Mouse (Mus musculus): ENCODE results near the gene Ctr9.

Gene Ctr9

GRCm38 (mm10) chr7:111028281-111029045, at the start of gene Ctr9:
Ctr9 (plus strand) TSS chr7:111028951.
- peak; percentile 92 to 95 for DNase-seq (ENCODE audit: low spot score in 2 of 2)

GRCm38 (mm10) chr7:110981036-110981435, 47.7 kb upstream of the Ctr9 start:
- no peak for DNase-seq (ENCODE audit: low spot score in 2 of 2)

- peak; percentile 78 for DNase-seq (ENCODE audit: low spot score in 2 of 2)
Observed at GRCm38 (mm10) chr7:110982053-110982705, 46.6 kb upstream of the Ctr9 start, which contains the start of gene Mrvi1. Mrvi1 (minus strand) TSS chr7:110982461.

GRCm38 (mm10) chr7:110982764-110983163, 46.0 kb upstream of the Ctr9 start:
- peak; percentile 29 to 32 for DNase-seq (ENCODE audit: low spot score in 2 of 2)

GRCm38 (mm10) chr7:110983621-110984020, 45.1 kb upstream of the Ctr9 start:
- no peak for DNase-seq (ENCODE audit: low spot score in 2 of 2)

GRCm38 (mm10) chr7:110985581-110986265, 43.0 kb upstream of the Ctr9 start:
- peak; percentile 15 to 19 for DNase-seq (ENCODE audit: low spot score in 2 of 2)

GRCm38 (mm10) chr7:110988081-110988480, 40.7 kb upstream of the Ctr9 start:
- no peak for DNase-seq (ENCODE audit: low spot score in 2 of 2)

- no peak for DNase-seq (ENCODE audit: low spot score in 2 of 2)
Observed at GRCm38 (mm10) chr7:110989286-110989879, 39.4 kb upstream of the Ctr9 start.

GRCm38 (mm10) chr7:110990356-110991220, 38.2 kb upstream of the Ctr9 start:
- DNase-seq (ENCODE audit: low spot score in 2 of 2): no peak

GRCm38 (mm10) chr7:110991221-110991494, 37.6 kb upstream of the Ctr9 start:
- DNase-seq (ENCODE audit: low spot score in 2 of 2): no peak

GRCm38 (mm10) chr7:110998887-110999827, 29.6 kb upstream of the Ctr9 start:
- no peak for DNase-seq (ENCODE audit: low spot score in 2 of 2)

- no peak for DNase-seq (ENCODE audit: low spot score in 2 of 2)
Observed at GRCm38 (mm10) chr7:111004136-111004840, 24.5 kb upstream of the Ctr9 start.

GRCm38 (mm10) chr7:111014039-111014605, 14.6 kb upstream of the Ctr9 start:
- no peak for DNase-seq (ENCODE audit: low spot score in 2 of 2)

GRCm38 (mm10) chr7:111014893-111015292, 13.9 kb upstream of the Ctr9 start:
- peak; percentile 67 to 80 for DNase-seq (ENCODE audit: low spot score in 2 of 2)

- DNase-seq (ENCODE audit: low spot score in 2 of 2): no peak
Observed at GRCm38 (mm10) chr7:111015731-111016130, 13.0 kb upstream of the Ctr9 start.

GRCm38 (mm10) chr7:111016921-111017320, 11.8 kb upstream of the Ctr9 start:
- DNase-seq (ENCODE audit: low spot score in 2 of 2): no peak

- no peak for DNase-seq (ENCODE audit: low spot score in 2 of 2)
Observed at GRCm38 (mm10) chr7:111020814-111021213, 7.9 kb upstream of the Ctr9 start.

GRCm38 (mm10) chr7:111024068-111024594, 4.6 kb upstream of the Ctr9 start:
- DNase-seq (ENCODE audit: low spot score in 2 of 2): peak; percentile 28 to 31

GRCm38 (mm10) chr7:111024912-111025311, 3.8 kb upstream of the Ctr9 start:
- DNase-seq (ENCODE audit: low spot score in 2 of 2): no peak

Measured in heart, adult 9 months (tissue).